Mouse (Mus musculus) gastrocnemius, postnatal 25 days (tissue): Measurements from ENCODE around the gene 2200002J24Rik. TPM values are rescaled to one million over a fixed set of nuclear protein-coding genes. Genes with fewer than 3 reads are reported as not detected.
"Not testable (repeated sequence)": the region's sequence is repeated elsewhere in the genome, so short reads cannot be mapped to it uniquely, and the experiment has no call there.

Experiments used
- DNase-seq: peaks from one replicate; pipeline ENCODE4 v3.0.0; 2022
- total RNA-seq, 2 experiments: library from RNA; stranded (reverse); gene quantifications; 1 replicate in 1 of 2; 2 replicates in 1 of 2; pipeline ENCODE4 v1.2.3; 2021

The 2200002J24Rik gene
- total RNA-seq, 2 experiments from 2014 or later, result not detected

DNA sequence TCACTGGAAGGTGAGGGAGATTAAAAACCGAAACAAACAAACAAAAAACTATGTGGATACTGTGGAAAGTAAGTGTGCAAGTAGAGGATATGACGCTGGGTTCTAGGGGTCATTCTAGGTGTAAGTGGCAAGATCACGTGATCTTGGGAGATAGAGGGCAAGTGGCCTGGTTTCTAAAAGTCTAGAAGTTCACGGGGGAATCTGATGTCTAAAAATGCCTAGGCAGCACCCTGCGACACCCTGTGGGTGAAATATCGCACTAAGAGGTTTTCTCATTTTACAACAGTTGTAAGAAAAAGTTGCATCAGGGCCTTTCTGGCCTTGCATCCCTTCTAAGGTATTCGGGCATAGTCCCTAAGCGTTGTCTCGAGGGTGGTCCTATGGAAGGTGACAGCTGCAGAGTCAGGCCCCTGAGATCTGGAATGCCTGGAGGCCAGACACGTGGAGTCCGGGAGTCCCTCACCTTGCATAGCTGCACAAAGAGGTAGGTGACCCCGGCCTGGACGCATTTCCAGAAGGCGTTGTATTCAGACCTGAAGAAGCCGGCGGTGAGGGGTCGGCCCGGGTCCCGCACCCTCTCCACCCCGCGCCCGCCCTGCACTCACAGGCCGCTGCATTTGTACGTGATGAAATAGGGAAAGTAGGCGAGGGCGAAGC, 30.1 kb downstream of the 2200002J24Rik start:
- DNase-seq, result no peak

- DNase-seq, result peak; percentile 93
Observed at GRCm38 (mm10) chr7:30729396-30730063, 30.8 kb downstream of the 2200002J24Rik start, which contains the start of gene Tmem147. TSS of gene Tmem147 (minus strand) at chr7:30729540.

DNA sequence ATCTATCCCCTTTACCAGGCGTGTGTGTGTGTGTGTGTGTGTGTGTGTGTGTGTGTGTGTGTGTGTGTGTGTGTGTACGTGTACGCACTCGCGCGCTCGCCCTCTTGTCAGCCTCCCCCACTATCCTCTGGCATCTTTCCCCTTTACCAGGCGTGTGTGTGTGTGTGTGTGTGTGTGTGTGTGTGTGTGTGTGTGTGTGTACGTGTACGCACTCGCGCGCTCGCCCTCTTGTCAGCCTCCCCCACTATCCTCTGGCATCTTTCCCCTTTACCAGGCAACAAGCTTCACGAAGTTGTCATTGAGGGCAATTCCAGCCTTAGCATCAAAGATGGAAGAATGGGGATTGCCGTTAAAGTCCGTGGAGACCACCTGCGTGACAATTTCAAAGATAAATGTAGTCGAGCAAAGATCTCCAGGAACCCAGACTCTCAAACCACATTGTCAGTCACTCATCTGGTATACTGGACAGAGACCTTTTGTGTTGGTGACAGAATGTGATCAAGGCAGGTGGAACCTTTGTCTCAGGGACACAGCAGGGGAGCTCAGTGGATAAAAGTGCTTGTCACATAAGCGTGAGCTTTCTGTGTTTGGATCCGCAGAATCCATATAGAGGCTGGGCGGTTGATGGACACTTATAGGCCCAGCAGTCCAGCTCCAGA, 31.5 kb downstream of the 2200002J24Rik start:
- DNase-seq, result not testable (repeated sequence)

DNA sequence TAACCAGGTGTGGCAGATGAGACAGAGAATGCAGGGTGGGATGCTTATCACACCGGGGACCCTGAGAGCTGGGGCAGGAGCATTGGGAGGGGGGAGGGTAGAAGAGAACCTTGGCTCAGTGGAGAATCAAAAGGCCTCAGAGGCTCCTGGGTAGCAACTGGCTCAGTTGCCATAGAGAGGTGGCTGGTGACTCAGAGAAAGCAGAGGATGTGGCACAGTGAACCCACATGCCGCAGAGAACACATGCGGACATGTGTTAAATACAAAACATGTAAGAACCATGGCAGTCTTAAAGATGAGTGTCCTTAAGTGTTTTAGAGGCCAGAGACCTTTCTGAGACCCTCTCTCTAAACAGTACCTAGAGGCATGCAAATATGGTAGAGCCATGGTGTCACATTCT, 37.5 kb downstream of the 2200002J24Rik start:
- DNase-seq, result no peak

DNA sequence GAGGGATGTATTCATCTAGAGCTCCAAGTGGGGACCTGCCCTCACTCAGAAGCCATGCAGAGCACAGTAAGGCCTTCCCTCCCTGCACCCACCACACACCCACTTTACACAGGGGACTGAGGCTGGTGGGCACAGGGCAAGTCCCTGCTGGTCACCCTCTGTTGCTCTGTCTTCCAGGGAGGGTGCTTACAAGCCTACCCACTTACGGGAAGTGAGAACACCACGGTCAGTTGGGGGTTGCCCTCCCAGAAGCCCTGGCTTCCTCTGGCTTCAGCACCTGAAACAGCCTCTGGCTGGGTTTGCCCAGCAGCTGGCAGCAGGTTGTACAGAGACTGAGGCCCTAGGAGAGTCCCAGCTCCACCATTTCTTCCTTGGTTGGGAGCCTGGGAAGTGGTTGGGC, 43.8 kb downstream of the 2200002J24Rik start:
- DNase-seq, result not testable (repeated sequence)

- not testable (repeated sequence) for DNase-seq
Observed at GRCm38 (mm10) chr7:30743617-30744016, 44.9 kb downstream of the 2200002J24Rik start, which contains the start of gene Gapdhs. TSS of gene Gapdhs (minus strand) at chr7:30743681.

- DNase-seq, result no peak
Observed at GRCm38 (mm10) chr7:30744022-30744598, 45.4 kb downstream of the 2200002J24Rik start.

DNA sequence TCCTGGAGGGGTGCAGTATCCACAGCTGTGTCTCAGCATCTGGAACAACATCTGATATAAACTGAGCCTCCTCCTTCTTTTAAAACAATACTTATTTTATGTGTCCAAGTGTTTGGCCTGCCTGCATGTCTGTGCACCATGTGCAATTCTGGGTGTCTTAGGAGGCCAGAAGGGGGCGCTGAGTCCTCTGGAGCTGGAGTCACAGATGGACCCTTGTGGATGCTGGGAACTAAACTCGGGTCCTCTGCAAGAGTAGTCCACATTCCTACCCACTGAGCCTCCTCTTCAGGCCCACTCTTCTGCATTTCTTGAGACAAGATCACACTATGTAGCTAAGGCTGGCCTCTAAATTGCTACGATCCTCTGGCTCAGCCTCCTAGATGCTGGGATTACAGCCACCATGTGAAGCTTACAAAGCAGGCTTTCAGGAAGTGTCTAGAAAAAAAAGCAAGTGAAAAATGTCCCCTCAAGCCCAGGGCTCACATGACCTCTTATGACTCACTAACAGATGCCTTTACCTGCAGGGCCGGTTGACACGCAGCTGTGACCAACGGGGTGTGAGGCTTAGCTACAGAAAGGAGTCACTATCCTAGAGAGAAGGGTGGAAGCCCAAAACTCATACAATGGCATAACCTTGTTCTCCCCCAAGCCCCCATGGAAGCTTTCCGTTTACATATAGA, 48.9 kb downstream of the 2200002J24Rik start:
- no peak for DNase-seq

Other genes with a start within 250 kb of the 2200002J24Rik start
- gene Kirrel2, start 241.2 kb upstream of the 2200002J24Rik start, total RNA-seq, result not detected
- gene Nphs1, start 240.6 kb upstream of the 2200002J24Rik start, total RNA-seq, result not detected
- not detected for gene Prodh2, start 205.3 kb upstream of the 2200002J24Rik start, total RNA-seq
- gene Arhgap33, start 163.9 kb upstream of the 2200002J24Rik start, total RNA-seq, result 1 to 10 TPM in 1 of 2 experiments, under 1 TPM in 1; 0.74 to 1.1 TPM
- 1,000 to 10,000 TPM; 1,175 to 3,096 TPM for gene Hspb6, start 146.7 kb upstream of the 2200002J24Rik start, total RNA-seq
- gene Proser3, start 146.6 kb upstream of the 2200002J24Rik start, total RNA-seq, result 1 to 10 TPM; 3.0 to 6.4 TPM
- 10 to 100 TPM in 1 of 2 experiments, 1 to 10 TPM in 1; 8.4 to 10.3 TPM for gene Lin37, start 139.1 kb upstream of the 2200002J24Rik start, total RNA-seq
- 10 to 100 TPM; 54.1 to 55.6 TPM for gene U2af1l4, start 135.6 kb upstream of the 2200002J24Rik start, total RNA-seq
- gene Gm49396, start 135.6 kb upstream of the 2200002J24Rik start, total RNA-seq, result 1 to 10 TPM; 1.6 to 2.2 TPM
- 10 to 100 TPM; 91.2 to 92.1 TPM for gene Psenen, start 135.3 kb upstream of the 2200002J24Rik start, total RNA-seq
- under 1 TPM; 0.46 to 0.75 TPM for gene Igflr1, start 133.5 kb upstream of the 2200002J24Rik start, total RNA-seq
- gene Kmt2b, start 110.2 kb upstream of the 2200002J24Rik start, total RNA-seq, result 10 to 100 TPM; 12.3 to 14.0 TPM
- gene Zbtb32, start 100.0 kb upstream of the 2200002J24Rik start, total RNA-seq, result not detected
- gene Upk1a, start 86.1 kb upstream of the 2200002J24Rik start, total RNA-seq, result not detected
- gene Cox6b1, start 72.8 kb upstream of the 2200002J24Rik start, total RNA-seq, result 1,000 to 10,000 TPM; 1,459 to 1,684 TPM
- gene Etv2, start 63.1 kb upstream of the 2200002J24Rik start, total RNA-seq, result not detected
- 10 to 100 TPM; 37.2 to 40.1 TPM for gene Rbm42, start 48.6 kb upstream of the 2200002J24Rik start, total RNA-seq
- gene Haus5, start 33.9 kb upstream of the 2200002J24Rik start, total RNA-seq, result 1 to 10 TPM; 3.5 to 5.1 TPM
- gene Pmis2, start 27.3 kb upstream of the 2200002J24Rik start, total RNA-seq, result 1 to 10 TPM; 2.3 to 3.4 TPM
- under 1 TPM; 0.33 to 0.75 TPM for gene Atp4a, start 13.3 kb downstream of the 2200002J24Rik start, total RNA-seq
- gene Tmem147, start 30.6 kb downstream of the 2200002J24Rik start, total RNA-seq, result 100 to 1,000 TPM; 283 to 405 TPM
- gene Gapdhs, start 44.8 kb downstream of the 2200002J24Rik start, total RNA-seq, result not detected
- 1 to 10 TPM; 2.3 to 5.6 TPM for gene Sbsn, start 52.5 kb downstream of the 2200002J24Rik start, total RNA-seq
- under 1 TPM; 0.43 to 0.51 TPM for gene Dmkn, start 64.8 kb downstream of the 2200002J24Rik start, total RNA-seq
- gene Krtdap, start 89.0 kb downstream of the 2200002J24Rik start, total RNA-seq, result 1 to 10 TPM in 1 of 2 experiments, under 1 TPM in 1; 0.97 to 2.8 TPM
- gene Ffar2, start 124.8 kb downstream of the 2200002J24Rik start, total RNA-seq, result 1 to 10 TPM in 1 of 2 experiments, not detected in 1; 2.4 TPM
- not detected for gene Ffar3, start 157.3 kb downstream of the 2200002J24Rik start, total RNA-seq
- gene Ffar1, start 162.6 kb downstream of the 2200002J24Rik start, total RNA-seq, result not detected
- under 1 TPM; 0.13 to 0.23 TPM for gene Cd22, start 181.4 kb downstream of the 2200002J24Rik start, total RNA-seq
- 1 to 10 TPM; 1.1 to 1.8 TPM for gene Mag, start 215.9 kb downstream of the 2200002J24Rik start, total RNA-seq
- not detected for gene Hamp2, start 225.8 kb downstream of the 2200002J24Rik start, total RNA-seq
- not detected for gene Hamp, start 245.1 kb downstream of the 2200002J24Rik start, total RNA-seq